ENCODE assay signal across 12 mouse cellular contexts in genomic region chr4:32952681-32953080, GRCm38 (mm10). TPM values are rescaled to one million over a fixed set of nuclear protein-coding genes. Genes with fewer than 3 reads are reported as not detected.
DNase-seq lines count a peak whose midpoint lies in the region; ATAC-seq lines count a peak whose summit lies in the region.
"Had no signal": no experiment of that assay in that cellular context is flagged by ENCODE, and none has a peak within 500 bp of the region (broad histone marks: within the 10 kb centered on the region; RNA-seq: fewer than 3 reads in every experiment).

No protein-coding gene starts in this region.

- no peak for ATAC-seq in heart, embryonic 11.5 days (replicated peaks; ENCODE audit: insufficient number of reproducible peaks, low FRiP score, low TSS enrichment)
- no peak for ATAC-seq in lung, embryonic 16.5 days (ENCODE audit: low read depth)
- no peak for ATAC-seq in hindbrain, embryonic 16.5 days
- ATAC-seq in neural tube, embryonic 15.5 days (ENCODE audit: low FRiP score) = no peak
- ATAC-seq in forebrain, embryonic 15.5 days (replicated peaks) = no peak
- ATAC-seq: midbrain, embryonic 13.5 days had no signal

- 7% methylated on average over 7 of the region's 7 CpGs for WGBS in heart, embryonic 11.5 days (ENCODE audit: insufficient replicate concordance)
- WGBS in lung, embryonic 16.5 days = 5% methylated on average over 7 of the region's 7 CpGs
- 13% methylated on average over 7 of the region's 7 CpGs for WGBS in hindbrain, embryonic 16.5 days
- WGBS in neural tube, embryonic 15.5 days = 6% methylated on average over 7 of the region's 7 CpGs
- WGBS in forebrain, embryonic 15.5 days = 35% methylated on average over 7 of the region's 7 CpGs

- H3K9ac ChIP-seq in heart, embryonic 11.5 days (ENCODE audit: low read depth, low read length) = no peak overlapping the region
- H3K9ac ChIP-seq in lung, embryonic 16.5 days (ENCODE audit: low read length) = no peak overlapping the region
- no peak overlapping the region for H3K9ac ChIP-seq in hindbrain, embryonic 16.5 days (ENCODE audit: low read depth, low read length)
- H3K9ac ChIP-seq in neural tube, embryonic 15.5 days (replicated peaks) = no peak overlapping the region
- no peak overlapping the region for H3K9ac ChIP-seq in forebrain, embryonic 15.5 days (replicated peaks)
- H3K9ac ChIP-seq: liver, embryonic 15.5 days; midbrain, embryonic 13.5 days had no signal

- H3K36me3 ChIP-seq in heart, embryonic 11.5 days (ENCODE audit: control insufficient read depth, insufficient read depth, low read length) = no peaks in the 10 kb centered on the region
- no peaks in the 10 kb centered on the region for H3K36me3 ChIP-seq in lung, embryonic 16.5 days (ENCODE audit: control insufficient read depth, insufficient read depth, low read length)
- H3K36me3 ChIP-seq in hindbrain, embryonic 16.5 days (ENCODE audit: control insufficient read depth, insufficient read depth, low read length) = no peaks in the 10 kb centered on the region
- no peaks in the 10 kb centered on the region for H3K36me3 ChIP-seq in neural tube, embryonic 15.5 days
- H3K36me3 ChIP-seq in forebrain, embryonic 15.5 days = no peaks in the 10 kb centered on the region
- H3K36me3 ChIP-seq: liver, embryonic 15.5 days; midbrain, embryonic 13.5 days had no signal

- H3K27me3 ChIP-seq in heart, embryonic 11.5 days (ENCODE audit: control insufficient read depth, insufficient read depth, low read length) = peaks cover 5% of the 10 kb centered on the region; the same call in 1 of the 2 replicates
- peaks cover 11% of the 10 kb centered on the region for H3K27me3 ChIP-seq in lung, embryonic 16.5 days (ENCODE audit: control insufficient read depth, insufficient read depth, low read depth, low read length)
- no peaks in the 10 kb centered on the region for H3K27me3 ChIP-seq in hindbrain, embryonic 16.5 days (replicated peaks; ENCODE audit: control insufficient read depth, insufficient read depth, low read length)
- no peaks in the 10 kb centered on the region for H3K27me3 ChIP-seq in neural tube, embryonic 15.5 days (replicated peaks)
- H3K27me3 ChIP-seq in forebrain, embryonic 15.5 days = no peaks in the 10 kb centered on the region

- no peak for DNase-seq in heart, adult 11 months
- DNase-seq in lung, postnatal 10 days = no peak
- no peak for DNase-seq in urinary bladder, postnatal 36 days (ENCODE audit: low spot score in 2 of 2)
- DNase-seq: adrenal gland, adult 8-10 months; cerebellum, adult 11-12 months had no signal

- no peaks in the 10 kb centered on the region for H3K9me3 ChIP-seq in heart, embryonic 11.5 days (replicated peaks; ENCODE audit: control insufficient read depth, low read length)
- H3K9me3 ChIP-seq in lung, embryonic 16.5 days (ENCODE audit: control insufficient read depth, low read length) = no peaks in the 10 kb centered on the region
- no peaks in the 10 kb centered on the region for H3K9me3 ChIP-seq in hindbrain, embryonic 16.5 days (ENCODE audit: control insufficient read depth, low read length)
- no peaks in the 10 kb centered on the region for H3K9me3 ChIP-seq in neural tube, embryonic 15.5 days (replicated peaks)
- no peaks in the 10 kb centered on the region for H3K9me3 ChIP-seq in forebrain, embryonic 15.5 days
- H3K9me3 ChIP-seq: liver, embryonic 15.5 days; midbrain, embryonic 13.5 days had no signal

- H3K4me3 ChIP-seq in heart, embryonic 11.5 days (ENCODE audit: low read depth, low read length) = peak overlapping the region; percentile 70; the same call in 1 of the 2 replicates
- no peak overlapping the region for H3K4me3 ChIP-seq in lung, embryonic 16.5 days (ENCODE audit: low read length)
- H3K4me3 ChIP-seq in hindbrain, embryonic 16.5 days (ENCODE audit: low read length) = no peak overlapping the region
- H3K4me3 ChIP-seq in neural tube, embryonic 15.5 days (replicated peaks) = 0 out of 2 replicates have a peak overlapping the region, but pooled peaks have one; percentile 83
- H3K4me3 ChIP-seq in forebrain, embryonic 15.5 days = no peak overlapping the region

- no peak overlapping the region for H3K27ac ChIP-seq in heart, embryonic 11.5 days (ENCODE audit: low read depth, low read length)
- no peak overlapping the region for H3K27ac ChIP-seq in lung, embryonic 16.5 days (ENCODE audit: low read length)
- no peak overlapping the region for H3K27ac ChIP-seq in hindbrain, embryonic 16.5 days (ENCODE audit: low read depth, low read length)
- no peak overlapping the region for H3K27ac ChIP-seq in neural tube, embryonic 15.5 days (replicated peaks)
- H3K27ac ChIP-seq in forebrain, embryonic 15.5 days (replicated peaks) = no peak overlapping the region
- H3K27ac ChIP-seq: liver, embryonic 15.5 days; midbrain, embryonic 13.5 days had no signal

- H3K4me1 ChIP-seq in heart, embryonic 11.5 days (ENCODE audit: control insufficient read depth, insufficient read depth, low read length) = peaks cover 3% of the 10 kb centered on the region
- peaks cover 9% of the 10 kb centered on the region for H3K4me1 ChIP-seq in lung, embryonic 16.5 days (replicated peaks; ENCODE audit: control insufficient read depth, insufficient read depth, low read length)
- H3K4me1 ChIP-seq in hindbrain, embryonic 16.5 days (ENCODE audit: control insufficient read depth, insufficient read depth, low read depth, low read length) = peaks cover 8% of the 10 kb centered on the region
- H3K4me1 ChIP-seq in neural tube, embryonic 15.5 days = peaks cover 27% of the 10 kb centered on the region
- peaks cover 24% of the 10 kb centered on the region for H3K4me1 ChIP-seq in forebrain, embryonic 15.5 days

- peak overlapping the region; percentile 88 for H3K4me2 ChIP-seq in heart, embryonic 11.5 days
- H3K4me2 ChIP-seq in lung, embryonic 16.5 days (ENCODE audit: low read depth, low read length) = 0 out of 2 replicates have a peak overlapping the region, but pooled peaks have one; percentile 95
- H3K4me2 ChIP-seq in hindbrain, embryonic 16.5 days (ENCODE audit: low read length) = peak overlapping the region; percentile 97; the same call in 1 of the 2 replicates
- H3K4me2 ChIP-seq in neural tube, embryonic 15.5 days = peak overlapping the region; percentile 91
- H3K4me2 ChIP-seq in forebrain, embryonic 15.5 days (replicated peaks) = no peak overlapping the region

RNA-seq across cellular contexts. Expression of gene Ankrd6, which starts 2.0 kb away (rescaled TPM):
- polyA plus RNA-seq in heart, embryonic 11.5 days (2014; fragmentation: Nextera tagmentation; extraction: Ambion mirVana) = 5.4 and 7.1 TPM in 2 replicates
- polyA plus RNA-seq in lung, embryonic 16.5 days (2015; fragmentation: Nextera tagmentation; extraction: Ambion mirVana) = 2.6 and 3.6 TPM in 2 replicates
- polyA plus RNA-seq in hindbrain, embryonic 16.5 days (2015; fragmentation: Nextera tagmentation; extraction: Ambion mirVana) = 22.2 and 27.1 TPM in 2 replicates
- 21.0 and 23.7 TPM in 2 replicates for polyA plus RNA-seq in neural tube, embryonic 15.5 days (2015; fragmentation: Nextera tagmentation; extraction: Ambion mirVana)
- polyA plus RNA-seq in forebrain, embryonic 15.5 days (2015; fragmentation: Nextera tagmentation; extraction: Ambion mirVana) = 35.9 and 36.0 TPM in 2 replicates

RNA-seq across cellular contexts. Expression of gene Rragd, which starts 30.2 kb away (rescaled TPM):
- polyA plus RNA-seq in heart, embryonic 11.5 days (2014; fragmentation: Nextera tagmentation; extraction: Ambion mirVana) = 47.8 and 54.1 TPM in 2 replicates
- 2.6 and 2.9 TPM in 2 replicates for polyA plus RNA-seq in lung, embryonic 16.5 days (2015; fragmentation: Nextera tagmentation; extraction: Ambion mirVana)
- 31.1 and 31.3 TPM in 2 replicates for polyA plus RNA-seq in hindbrain, embryonic 16.5 days (2015; fragmentation: Nextera tagmentation; extraction: Ambion mirVana)
- polyA plus RNA-seq in neural tube, embryonic 15.5 days (2015; fragmentation: Nextera tagmentation; extraction: Ambion mirVana) = 41.2 and 44.6 TPM in 2 replicates
- polyA plus RNA-seq in forebrain, embryonic 15.5 days (2015; fragmentation: Nextera tagmentation; extraction: Ambion mirVana) = 23.7 and 26.6 TPM in 2 replicates

Comparison
In these comparisons a context has a peak if more than half of its experiments do, and no peak if none do; other contexts are left out.
1. H3K4me3 ChIP-seq: peak in heart, embryonic 11.5 days (single experiment) and neural tube, embryonic 15.5 days (single experiment); none in lung, embryonic 16.5 days (single experiment), hindbrain, embryonic 16.5 days (single experiment) and forebrain, embryonic 15.5 days (single experiment).